Mouse (Mus musculus): Measurements from ENCODE around the gene Flg2.

The Flg2 gene

GRCm38 (mm10) chr3:93196978-93197377 is at the start of gene Flg2:
Gene Flg2, plus strand, starts transcription at chr3:93197278.
- no peak for DNase-seq

GRCm38 (mm10) chr3:93162502-93162901 is 34.6 kb upstream of the Flg2 start:
- DNase-seq, result no peak

- DNase-seq, result peak; percentile 50 to 56
Measured at GRCm38 (mm10) chr3:93162996-93163592, 34.0 kb upstream of the Flg2 start.

GRCm38 (mm10) chr3:93180856-93181255 is 16.2 kb upstream of the Flg2 start:
- DNase-seq, result no peak

- no peak for DNase-seq
Measured at GRCm38 (mm10) chr3:93201955-93202354, 4.9 kb downstream of the Flg2 start.

- DNase-seq, result no peak
Measured at GRCm38 (mm10) chr3:93202499-93202898, 5.4 kb downstream of the Flg2 start.
